Mouse (Mus musculus): ENCODE measurements around the gene Anks1.

DNA sequence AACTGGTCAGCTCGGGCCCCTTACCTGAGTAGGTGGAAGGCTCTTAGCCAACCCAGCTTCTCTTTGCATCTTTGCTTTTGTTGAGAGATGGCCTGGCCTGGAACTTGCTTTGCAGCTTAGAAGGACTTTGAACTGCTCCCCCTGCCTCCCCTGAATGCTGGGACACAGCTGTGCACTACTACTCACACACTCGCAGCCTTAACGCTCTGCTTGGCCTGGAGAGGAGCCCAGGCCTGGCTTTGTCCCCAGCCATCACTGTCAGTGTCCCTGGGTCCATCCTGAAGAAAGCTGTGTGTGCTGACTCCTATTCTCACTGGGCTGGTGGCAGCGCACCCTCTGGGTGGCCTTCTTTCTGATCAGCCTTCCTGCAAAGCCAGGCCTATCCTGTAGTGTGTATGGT, 11.6 kb downstream of the Anks1 start:
- TF ChIP-seq MAFK (IDR thresholded peaks at IDR 0.05; ENCODE audit: insufficient read depth, low read depth, low read length) (no peak), CHD2 (IDR thresholded peaks at IDR 0.05; ENCODE audit: low read depth, low read length) (no peak), ZNF384 (IDR thresholded peaks at IDR 0.05; ENCODE audit: low read depth, low read length) (no peak), ZC3H11A (IDR thresholded peaks at IDR 0.05; ENCODE audit: borderline replicate concordance, low read depth, low read length) (no peak), HCFC1 (IDR thresholded peaks at IDR 0.05; ENCODE audit: borderline replicate concordance, insufficient read depth, low read length) (no peak)
